Mouse (Mus musculus) layer of hippocampus, postnatal 14 days (tissue): ENCODE data around the gene Olfm3. TPM values are rescaled to one million over a fixed set of nuclear protein-coding genes. Genes with fewer than 3 reads are reported as not detected.
A peak's percentile ranks its signal among the peaks of the same experiment; 100 is the strongest.

Source experiments
- DNase-seq, 2 experiments: peaks; one replicate each; pipeline ENCODE4 v3.0.0; 2021 to 2022; ENCODE audit warnings: low spot score in 2 of 2, mixed read lengths in 1 of 2
- total RNA-seq, 2 experiments: library from RNA; stranded (reverse); gene quantifications; 2 replicates each; pipeline ENCODE4 v1.2.3; 2021

The Olfm3 gene
- total RNA-seq, 2 experiments from 2014 or later = 18.8 to 29.6 TPM

DNA sequence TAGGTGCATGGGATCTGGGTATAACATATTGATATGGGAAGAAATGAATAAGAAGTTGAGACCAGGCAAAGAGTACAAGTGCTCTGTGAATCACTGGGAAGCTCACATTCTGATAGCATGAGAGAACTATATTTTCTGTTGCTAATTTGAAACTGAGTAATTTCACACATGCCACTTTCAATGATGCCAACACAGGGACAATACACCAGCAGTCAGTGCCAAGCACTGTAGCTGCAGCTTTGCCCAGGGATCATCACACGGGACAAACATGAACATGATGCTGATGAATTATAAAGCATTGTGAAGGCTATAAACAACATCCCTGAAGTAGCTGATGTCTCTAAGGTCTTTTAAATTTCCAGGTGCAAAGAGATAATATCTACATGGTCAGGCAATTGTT lies 161.0 kb downstream of the Olfm3 start:
- peak in 1 of 2 experiments; percentile 26 for DNase-seq

DNA sequence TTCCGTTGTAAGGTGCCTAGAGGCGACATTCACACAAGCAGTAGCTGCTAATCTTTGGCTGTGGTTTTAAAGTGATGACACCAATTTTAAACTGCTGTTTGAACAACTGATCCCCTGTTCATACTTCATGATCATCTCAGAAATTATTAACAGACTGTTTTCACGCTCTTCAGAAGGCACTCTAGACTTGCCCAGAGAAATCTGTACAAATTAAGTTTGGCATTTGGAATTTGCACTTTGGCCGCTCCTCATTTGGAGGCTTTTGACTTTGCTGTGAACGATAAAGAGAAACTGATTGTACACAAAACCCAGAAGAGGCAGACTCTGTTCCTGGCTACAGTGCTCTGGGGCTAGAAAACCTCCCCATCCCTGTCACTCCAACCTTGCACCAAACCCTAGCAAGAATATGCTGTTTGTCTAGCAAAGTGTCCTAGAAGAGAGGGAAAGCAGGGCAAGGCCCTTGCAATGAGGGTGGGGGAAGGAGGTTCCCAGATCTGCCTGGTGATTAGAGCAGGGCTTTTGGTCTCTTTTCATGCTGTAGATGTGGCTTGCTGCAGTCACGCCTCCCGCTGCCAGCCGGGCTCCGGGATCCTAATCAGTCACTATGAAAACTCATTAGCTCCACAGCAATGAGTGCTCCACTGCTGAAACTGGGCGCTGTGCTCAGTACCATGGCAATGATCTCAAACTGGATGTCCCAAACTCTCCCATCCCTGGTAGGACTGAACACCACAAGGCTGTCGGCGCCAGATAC lies 176.7 kb downstream of the Olfm3 start:
- DNase-seq = peak in 1 of 2 experiments; percentile 22

DNA sequence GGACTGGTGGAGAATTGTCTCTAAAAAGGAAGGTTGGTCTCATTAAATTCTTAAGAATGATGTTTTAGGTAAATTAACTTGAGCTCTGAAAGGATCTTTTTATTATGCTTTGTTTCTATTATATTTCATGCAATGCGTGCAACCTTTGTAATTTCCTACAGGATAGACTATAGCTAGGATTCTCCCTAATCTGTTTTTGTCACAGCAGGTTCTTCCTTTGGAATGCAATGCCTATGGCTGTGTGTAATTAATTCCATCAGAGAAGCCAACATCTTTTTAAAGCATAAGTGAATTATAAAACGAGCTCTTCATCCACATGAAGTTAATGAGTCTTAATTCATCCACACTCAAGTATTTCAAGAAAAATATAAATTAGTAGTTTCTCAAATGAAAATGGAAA lies 177.5 kb downstream of the Olfm3 start:
- DNase-seq = no peak

DNA sequence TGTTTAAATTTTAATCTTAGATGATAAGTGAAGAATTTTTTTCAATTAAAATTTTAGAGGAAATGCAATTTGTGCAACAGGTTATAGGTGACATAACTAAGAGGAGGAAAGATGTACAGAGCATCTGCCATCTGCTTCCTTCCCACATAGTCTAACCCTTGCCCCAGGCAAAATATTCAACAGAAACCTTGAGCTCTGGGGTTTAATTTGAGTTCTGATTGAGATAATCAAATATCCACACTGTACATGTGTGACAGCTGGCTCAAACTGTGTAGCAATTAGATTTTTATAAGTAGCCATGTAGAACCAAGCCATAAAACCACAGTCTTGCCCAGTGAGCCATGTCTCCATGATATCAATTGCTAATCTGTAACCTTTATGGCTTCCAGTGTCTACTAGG lies 179.1 kb downstream of the Olfm3 start:
- DNase-seq = no peak

DNA sequence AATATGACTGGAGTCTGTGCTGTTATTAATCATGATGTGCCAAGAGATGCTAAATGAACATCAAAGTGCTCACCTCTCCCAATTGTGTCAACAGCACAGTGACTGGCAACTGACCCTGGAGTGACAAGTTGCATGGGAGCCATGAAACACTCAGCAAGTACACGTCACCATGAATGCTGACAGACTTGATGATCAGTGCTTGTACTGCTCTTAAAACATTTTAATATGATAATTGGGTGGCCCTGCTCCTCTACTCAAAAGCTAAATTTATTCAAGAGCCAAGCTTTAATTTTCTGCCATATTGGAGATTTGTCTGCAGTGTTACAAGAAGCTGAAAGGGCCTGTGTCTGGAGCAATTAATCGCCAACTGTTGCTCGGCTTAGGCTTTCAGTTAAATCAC lies 184.4 kb downstream of the Olfm3 start:
- no peak for DNase-seq

DNA sequence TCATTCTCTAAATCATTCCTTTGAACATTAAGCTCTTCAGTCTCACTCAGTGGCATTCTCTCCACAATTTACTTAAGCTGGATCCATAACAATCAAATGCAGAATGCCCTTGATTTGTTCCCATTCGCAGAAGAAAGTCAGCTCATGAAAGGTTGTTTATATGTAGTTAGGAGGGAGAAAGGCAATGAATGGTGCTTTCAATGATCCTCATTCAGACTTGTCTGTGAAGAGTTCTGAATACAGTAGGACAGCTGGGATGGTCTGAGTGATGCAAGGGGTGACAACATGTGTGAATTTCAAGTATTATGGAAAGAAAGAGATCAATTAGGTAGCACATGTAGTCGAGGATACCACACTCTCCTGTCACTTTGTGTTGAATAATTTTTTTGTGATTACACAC lies 186.8 kb downstream of the Olfm3 start:
- no peak for DNase-seq

DNA sequence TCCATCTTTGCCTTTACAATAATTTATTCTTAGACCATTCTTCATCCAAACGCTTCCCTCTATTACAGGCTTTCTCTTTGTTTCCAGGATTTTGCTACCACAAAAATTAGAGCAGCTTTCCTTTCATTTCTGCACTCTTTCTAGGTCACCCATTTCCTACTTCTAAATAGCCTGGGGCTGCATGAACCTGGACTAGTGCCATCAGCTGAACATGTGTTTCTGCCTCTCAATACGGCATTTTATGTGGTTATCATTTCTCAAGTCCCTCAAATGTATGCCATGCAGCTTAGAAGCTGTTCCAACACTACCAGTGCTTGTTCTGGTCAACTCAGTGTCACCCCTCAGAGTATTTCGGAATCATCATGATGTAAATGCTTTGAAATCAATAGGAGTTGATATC lies 191.6 kb downstream of the Olfm3 start:
- no peak for DNase-seq

DNA sequence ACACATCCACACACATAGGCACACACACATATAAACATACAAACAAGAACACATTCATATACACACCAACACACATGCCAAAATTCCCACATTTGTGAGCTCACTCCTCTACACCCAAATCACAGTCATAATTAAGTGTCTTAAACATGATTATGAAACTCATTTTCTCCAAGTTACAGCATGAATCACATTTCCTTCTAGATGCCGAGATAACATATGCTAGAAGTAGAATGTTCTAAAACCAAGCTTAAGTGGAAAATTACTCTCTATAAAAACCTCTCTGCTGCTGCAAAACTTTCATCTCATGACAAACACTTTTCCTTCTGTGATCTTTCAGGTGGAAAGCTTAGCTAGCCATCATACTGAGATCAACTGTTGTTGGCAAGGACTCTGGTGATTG lies 195.7 kb downstream of the Olfm3 start:
- DNase-seq = no peak

DNA sequence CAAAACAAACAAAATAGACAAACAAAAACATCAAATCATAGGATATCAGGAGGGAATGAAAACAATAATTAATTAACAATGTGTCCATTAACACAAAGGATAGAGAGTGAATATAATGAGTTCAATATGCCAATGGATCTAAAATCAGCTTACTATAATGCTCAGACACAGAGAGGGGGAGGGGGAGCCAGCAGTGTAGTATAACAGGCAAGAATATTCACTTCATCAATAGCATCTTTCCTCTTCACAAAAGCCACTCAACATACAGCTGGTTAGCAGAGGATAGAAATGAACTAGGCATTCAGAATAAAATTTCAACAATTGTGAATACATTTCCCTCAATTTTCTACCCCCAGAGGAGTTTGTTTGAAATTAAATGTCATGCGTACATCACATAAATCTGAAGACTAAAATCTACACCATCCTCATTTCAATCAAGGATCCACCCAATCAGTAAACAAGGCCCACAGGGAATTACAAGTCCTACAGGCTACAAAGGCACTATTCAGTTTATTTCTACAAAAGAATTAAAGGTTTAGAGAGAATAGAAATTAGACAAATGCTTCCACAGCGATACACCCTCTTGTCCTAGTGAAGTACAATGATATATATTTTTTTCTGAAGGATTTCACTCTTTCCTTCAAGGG lies 200.4 kb downstream of the Olfm3 start:
- DNase-seq = no peak

DNA sequence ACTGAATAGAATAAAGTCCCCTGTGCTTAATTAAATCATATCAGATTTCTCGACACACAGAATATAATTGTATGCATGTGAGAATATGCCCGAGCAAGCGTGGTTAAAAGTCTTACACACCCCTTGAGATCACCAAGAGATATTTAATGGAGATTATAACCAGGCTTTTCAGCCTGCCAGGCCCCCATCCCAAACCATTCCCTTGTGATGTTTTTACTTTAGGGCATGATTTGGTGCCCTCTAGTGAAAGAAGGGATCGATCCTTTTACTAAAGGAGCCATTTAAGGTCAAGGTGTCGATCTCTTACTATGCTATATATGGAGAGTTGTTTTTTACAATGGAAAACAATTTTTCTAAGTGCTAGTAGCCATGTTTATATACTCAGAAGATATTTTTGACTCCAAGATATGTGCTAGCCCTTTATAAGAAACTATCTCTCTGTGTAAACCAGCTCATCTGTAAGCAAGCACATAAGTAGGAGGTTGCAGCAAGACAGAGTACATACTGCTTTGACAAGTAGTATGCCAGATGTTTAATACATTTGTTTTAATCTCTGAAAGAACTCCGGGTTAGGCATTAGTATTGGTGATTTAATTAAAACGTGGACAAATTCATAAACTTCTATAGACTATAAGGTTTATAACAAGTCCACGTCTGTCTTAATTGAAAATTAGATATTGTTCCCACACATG lies 201.1 kb downstream of the Olfm3 start:
- peak in 1 of 2 experiments; percentile 21 for DNase-seq

DNA sequence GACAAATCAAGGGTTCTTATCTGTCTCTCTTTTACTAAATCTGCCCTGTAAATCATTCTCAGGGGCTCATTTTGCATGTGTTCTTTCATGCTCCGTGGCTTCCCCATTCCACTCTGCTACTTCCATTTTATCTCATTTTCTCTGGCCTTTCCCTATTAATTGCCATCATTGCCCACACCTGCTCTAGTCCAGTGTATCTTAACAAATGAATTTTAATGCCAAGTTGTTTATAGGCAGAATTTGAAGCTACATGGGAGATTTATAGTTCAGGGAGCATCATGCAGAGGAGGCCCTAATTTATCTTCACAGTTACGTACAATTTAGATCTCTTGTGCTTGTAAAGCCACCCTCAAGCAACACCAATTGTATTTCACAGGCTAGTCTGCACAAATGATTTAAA lies 241.8 kb downstream of the Olfm3 start:
- no peak for DNase-seq

DNA sequence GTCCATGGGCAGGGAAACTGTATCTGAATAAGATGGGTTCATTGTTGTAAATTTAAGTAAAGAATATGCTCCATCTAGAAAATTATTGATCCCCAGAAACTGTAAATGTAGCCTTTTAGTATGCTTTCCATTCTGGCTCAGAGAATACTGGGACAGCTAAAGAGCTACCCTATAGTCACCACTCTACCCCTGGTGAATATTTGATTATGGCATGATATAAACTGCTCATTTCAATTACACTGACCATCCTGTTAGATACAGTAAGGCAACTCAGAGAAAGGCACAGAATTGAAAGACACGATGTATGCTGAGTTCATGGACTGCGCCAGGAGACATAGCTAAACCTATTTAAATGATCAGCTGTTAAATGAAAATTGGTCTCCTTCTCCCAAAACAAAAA lies 242.4 kb downstream of the Olfm3 start:
- DNase-seq = no peak

DNA sequence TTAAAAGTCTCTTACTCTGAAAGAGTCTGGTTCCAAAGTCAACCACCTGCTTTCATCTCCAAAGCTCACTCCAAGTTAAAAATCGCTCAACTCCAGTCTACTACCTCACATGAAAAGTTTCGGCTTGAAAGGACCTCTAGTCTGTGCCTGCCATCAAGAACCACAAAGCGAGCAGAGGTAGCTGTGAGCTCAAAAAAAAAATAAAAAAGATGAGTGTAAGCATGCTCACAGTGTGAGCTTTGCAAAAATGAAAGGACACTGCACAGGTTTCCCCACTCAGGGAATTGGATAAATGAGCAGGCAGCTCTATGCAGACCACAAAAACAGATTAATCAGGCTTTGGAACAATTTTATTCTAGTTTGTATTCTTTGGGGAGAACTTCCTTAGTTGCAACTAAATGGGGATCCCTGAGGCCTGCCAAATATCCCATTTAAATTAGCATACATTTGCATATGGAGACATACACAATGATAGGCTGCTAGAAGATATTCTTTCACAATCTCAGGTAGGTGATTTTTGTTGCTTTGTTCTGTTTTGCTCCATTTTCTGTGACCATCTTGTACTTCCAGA lies 255.1 kb downstream of the Olfm3 start:
- peak in 1 of 2 experiments; percentile 10 for DNase-seq

DNA sequence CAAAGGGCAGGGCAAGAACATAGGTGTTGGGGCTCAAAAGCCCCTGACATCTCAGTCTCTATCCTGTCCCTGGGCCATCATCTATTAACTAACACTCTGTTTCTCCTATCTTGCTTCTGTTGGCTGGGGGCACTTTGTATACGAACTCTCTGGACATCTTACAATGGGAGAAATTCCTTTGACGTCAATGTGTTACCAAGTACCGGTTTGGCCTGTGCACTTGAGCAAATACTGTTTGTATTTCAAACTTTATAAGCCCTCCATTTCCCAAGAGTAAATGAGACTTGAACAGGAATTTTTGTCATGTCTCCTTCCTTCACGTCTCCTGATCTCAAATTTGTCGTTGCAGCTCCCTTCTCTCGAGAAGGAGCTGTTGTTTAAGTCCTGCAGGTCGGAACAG lies 270.7 kb downstream of the Olfm3 start:
- DNase-seq = no peak
